8 mouse cellular contexts compared by ENCODE assay signal in the genomic region with DNA sequence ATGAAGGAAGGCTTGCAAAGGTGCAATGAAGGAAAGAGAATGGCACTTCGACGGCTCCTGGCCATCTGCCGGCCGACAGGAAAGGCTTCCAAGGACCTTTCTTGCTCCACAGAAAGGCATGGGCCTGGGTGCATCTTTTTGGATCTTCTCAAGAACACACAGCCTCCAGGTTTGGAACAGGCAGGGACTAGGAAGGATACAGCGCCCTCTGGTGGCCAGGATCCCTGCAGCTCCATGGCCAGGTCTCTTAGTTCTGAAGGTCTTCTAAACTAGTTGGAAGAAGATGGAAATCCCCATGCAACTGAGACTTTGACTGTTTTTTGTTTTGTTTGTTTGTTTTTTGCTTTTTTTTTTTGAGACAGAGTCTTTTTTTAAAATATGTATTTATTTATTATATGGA. TPM values are rescaled to one million over a fixed set of nuclear protein-coding genes. Genes with fewer than 3 reads are reported as not detected.
DNase-seq lines count a peak whose midpoint lies in the region; ATAC-seq and TF ChIP-seq lines count a peak whose summit lies in the region.

No protein-coding gene starts in this region.

- DNase-seq in midbrain, embryonic 14.5 days, result peak; percentile 93
- DNase-seq in brain, embryonic 18.5 days (ENCODE audit: low read depth, low spot score), result peak; percentile 63
- peak; percentile 88 for DNase-seq in kidney, postnatal 14 days
- DNase-seq in liver, postnatal 0 days, result peak; percentile 90
- peak; percentile 90 to 92 for DNase-seq in right cerebral cortex, postnatal 10 days (ENCODE audit: low spot score in 2 of 2)
- DNase-seq in urinary bladder, postnatal 14 days (ENCODE audit: low spot score), result peak; percentile 89

- H3K9me3 ChIP-seq in midbrain, embryonic 14.5 days (ENCODE audit: control insufficient read depth, low read length), result no peaks in the 10 kb centered on the region
- no peaks in the 10 kb centered on the region for H3K9me3 ChIP-seq in midbrain, embryonic 13.5 days
- H3K9me3 ChIP-seq in liver, postnatal 0 days (ENCODE audit: low read length), result no peaks in the 10 kb centered on the region

- ATAC-seq in midbrain, embryonic 14.5 days (ENCODE audit: low FRiP score, low TSS enrichment), result no peak
- no peak for ATAC-seq in midbrain, embryonic 13.5 days
- peak; percentile 58; the same call in 1 of the 2 replicates for ATAC-seq in frontal cortex, adult (ENCODE audit: low TSS enrichment)
- no peak for ATAC-seq in liver, postnatal 0 days

- peak; percentile 96 for TF ChIP-seq CTCF in liver, postnatal 0 days (IDR thresholded peaks at IDR 0.05; ENCODE audit: low read depth)

- H3K4me2 ChIP-seq in midbrain, embryonic 14.5 days (ENCODE audit: low read length), result no peak overlapping the region
- no peak overlapping the region for H3K4me2 ChIP-seq in midbrain, embryonic 13.5 days (replicated peaks)
- no peak overlapping the region for H3K4me2 ChIP-seq in liver, postnatal 0 days (ENCODE audit: low read depth, low read length)

- H3K9ac ChIP-seq in midbrain, embryonic 14.5 days (replicated peaks; ENCODE audit: low read length), result no peak overlapping the region
- H3K9ac ChIP-seq in midbrain, embryonic 13.5 days (replicated peaks), result no peak overlapping the region
- no peak overlapping the region for H3K9ac ChIP-seq in liver, postnatal 0 days (replicated peaks)

- no peaks in the 10 kb centered on the region for H3K27me3 ChIP-seq in midbrain, embryonic 14.5 days (ENCODE audit: control insufficient read depth, insufficient read depth, low read length)
- no peaks in the 10 kb centered on the region; the same call in 1 of the 2 replicates for H3K27me3 ChIP-seq in midbrain, embryonic 13.5 days
- 0 out of 2 replicates have a peak, but pooled peaks cover 8% of the 10 kb centered on the region for H3K27me3 ChIP-seq in liver, postnatal 0 days (ENCODE audit: insufficient read depth, low read length)

- TF ChIP-seq EP300 in liver, postnatal 0 days (IDR thresholded peaks at IDR 0.05; ENCODE audit: low read depth), result no peak

- no peak overlapping the region for H3K27ac ChIP-seq in midbrain, embryonic 14.5 days (replicated peaks; ENCODE audit: low read depth, low read length)
- no peak overlapping the region for H3K27ac ChIP-seq in midbrain, embryonic 13.5 days
- no peak overlapping the region for H3K27ac ChIP-seq in liver, postnatal 0 days (ENCODE audit: low read depth)

- no peaks in the 10 kb centered on the region for H3K36me3 ChIP-seq in midbrain, embryonic 14.5 days (ENCODE audit: control insufficient read depth, insufficient read depth, low read length)
- no peaks in the 10 kb centered on the region for H3K36me3 ChIP-seq in midbrain, embryonic 13.5 days
- no peaks in the 10 kb centered on the region for H3K36me3 ChIP-seq in liver, postnatal 0 days (replicated peaks; ENCODE audit: insufficient read depth, low read length)

- peaks cover 5% of the 10 kb centered on the region for H3K4me1 ChIP-seq in midbrain, embryonic 14.5 days (ENCODE audit: control insufficient read depth, insufficient read depth, low read length)
- peaks cover 10% of the 10 kb centered on the region for H3K4me1 ChIP-seq in midbrain, embryonic 13.5 days (replicated peaks)
- H3K4me1 ChIP-seq in liver, postnatal 0 days (ENCODE audit: insufficient read depth), result peaks cover 6% of the 10 kb centered on the region

- 5% methylated on average over 5 of the region's 5 CpGs for WGBS in midbrain, embryonic 14.5 days
- 6% methylated on average over 5 of the region's 5 CpGs for WGBS in midbrain, embryonic 13.5 days
- WGBS in liver, postnatal 0 days (ENCODE audit: insufficient replicate concordance), result 7% methylated on average over 5 of the region's 5 CpGs

- H3K4me3 ChIP-seq in midbrain, embryonic 14.5 days (replicated peaks; ENCODE audit: low read depth, low read length), result no peak overlapping the region
- H3K4me3 ChIP-seq in midbrain, embryonic 13.5 days (replicated peaks), result no peak overlapping the region
- H3K4me3 ChIP-seq in liver, postnatal 0 days (ENCODE audit: low read depth, low read length), result no peak overlapping the region

RNA-seq across cellular contexts. Expression of a gene that starts 3.5 kb away (rescaled TPM):
- 126 and 154 TPM in 2 replicates for polyA plus RNA-seq in midbrain, embryonic 14.5 days (2014; fragmentation: Nextera tagmentation; extraction: Ambion mirVana)
- 145 and 159 TPM in 2 replicates for polyA plus RNA-seq in midbrain, embryonic 13.5 days (2015; fragmentation: Nextera tagmentation; extraction: Ambion mirVana)
- polyA plus RNA-seq in liver, postnatal 0 days (2015; fragmentation: Nextera tagmentation; extraction: Ambion mirVana), result 15.9 and 17.0 TPM in 2 replicates

RNA-seq across cellular contexts. Expression of a gene that starts 12.1 kb away (rescaled TPM):
- 3.4 and 4.0 TPM in 2 replicates for polyA plus RNA-seq in midbrain, embryonic 14.5 days (2014; fragmentation: Nextera tagmentation; extraction: Ambion mirVana)
- polyA plus RNA-seq in midbrain, embryonic 13.5 days (2015; fragmentation: Nextera tagmentation; extraction: Ambion mirVana), result 4.3 and 4.7 TPM in 2 replicates
- polyA plus RNA-seq in liver, postnatal 0 days (2015; fragmentation: Nextera tagmentation; extraction: Ambion mirVana), result 18.1 and 20.2 TPM in 2 replicates

RNA-seq across cellular contexts. Expression of a gene that starts 19.5 kb away (rescaled TPM):
- polyA plus RNA-seq in midbrain, embryonic 14.5 days (2014; fragmentation: Nextera tagmentation; extraction: Ambion mirVana), result 56.2 and 57.6 TPM in 2 replicates
- polyA plus RNA-seq in midbrain, embryonic 13.5 days (2015; fragmentation: Nextera tagmentation; extraction: Ambion mirVana), result 60.2 and 66.6 TPM in 2 replicates
- 17.0 and 17.2 TPM in 2 replicates for polyA plus RNA-seq in liver, postnatal 0 days (2015; fragmentation: Nextera tagmentation; extraction: Ambion mirVana)

RNA-seq across cellular contexts. Expression of a gene that starts 29.0 kb away (rescaled TPM):
- polyA plus RNA-seq in midbrain, embryonic 14.5 days (2014; fragmentation: Nextera tagmentation; extraction: Ambion mirVana), result 509 and 557 TPM in 2 replicates
- 655 and 674 TPM in 2 replicates for polyA plus RNA-seq in midbrain, embryonic 13.5 days (2015; fragmentation: Nextera tagmentation; extraction: Ambion mirVana)
- polyA plus RNA-seq in liver, postnatal 0 days (2015; fragmentation: Nextera tagmentation; extraction: Ambion mirVana), result 4.1 and 4.2 TPM in 2 replicates

RNA-seq across cellular contexts. Expression of a gene that starts 52.9 kb away (rescaled TPM):
- 7.0 and 34.3 TPM in 2 replicates for polyA plus RNA-seq in midbrain, embryonic 14.5 days (2014; fragmentation: Nextera tagmentation; extraction: Ambion mirVana)
- 2.3 and 2.8 TPM in 2 replicates for polyA plus RNA-seq in midbrain, embryonic 13.5 days (2015; fragmentation: Nextera tagmentation; extraction: Ambion mirVana)
- not detected in 2 replicates for polyA plus RNA-seq in liver, postnatal 0 days (2015; fragmentation: Nextera tagmentation; extraction: Ambion mirVana)
